Mouse (Mus musculus) urinary bladder, postnatal 4 days (tissue): ENCODE results near the gene Tead2.

ENCODE experiments used
- DNase-seq, 2 experiments: peaks; one replicate each; pipeline ENCODE4 v3.0.0; 2021 to 2022; ENCODE audit warnings: low spot score in 2 of 2

Tead2 gene

GRCm38 (mm10) chr7:45191803-45192363 is 23.7 kb upstream of the Tead2 start:
- DNase-seq = no peak

GRCm38 (mm10) chr7:45192585-45193310 is 22.8 kb upstream of the Tead2 start:
- no peak for DNase-seq

GRCm38 (mm10) chr7:45193406-45193805 is 22.1 kb upstream of the Tead2 start:
- no peak for DNase-seq

GRCm38 (mm10) chr7:45193871-45194785 is 21.4 kb upstream of the Tead2 start:
- DNase-seq = no peak

GRCm38 (mm10) chr7:45195341-45196175 is 20.0 kb upstream of the Tead2 start:
- no peak for DNase-seq

- DNase-seq = no peak
Measured at GRCm38 (mm10) chr7:45196176-45196535, 19.4 kb upstream of the Tead2 start.

- no peak for DNase-seq
Measured at GRCm38 (mm10) chr7:45196994-45197393, 18.6 kb upstream of the Tead2 start.

- peak; percentile 58 to 71 for DNase-seq
Measured at GRCm38 (mm10) chr7:45198435-45198834, 17.1 kb upstream of the Tead2 start.

- no peak for DNase-seq
Measured at GRCm38 (mm10) chr7:45198961-45199360, 16.6 kb upstream of the Tead2 start.

- no peak for DNase-seq
Measured at GRCm38 (mm10) chr7:45202654-45203053, 12.9 kb upstream of the Tead2 start.

- peak; percentile 85 to 91 for DNase-seq
Measured at GRCm38 (mm10) chr7:45204380-45205143, 11.0 kb upstream of the Tead2 start, which contains the start of gene Ccdc155. Ccdc155 (minus strand) TSS chr7:45204892.

- DNase-seq = no peak
Measured at GRCm38 (mm10) chr7:45208260-45208659, 7.3 kb upstream of the Tead2 start.

GRCm38 (mm10) chr7:45211070-45211469 is 4.5 kb upstream of the Tead2 start:
- DNase-seq = no peak

GRCm38 (mm10) chr7:45211851-45212251 is 3.7 kb upstream of the Tead2 start, which contains the start of gene Dkkl1:
Dkkl1 (minus strand) TSS chr7:45212147.
- DNase-seq = no peak

GRCm38 (mm10) chr7:45212356-45212755 is 3.2 kb upstream of the Tead2 start:
- DNase-seq = no peak

GRCm38 (mm10) chr7:45213708-45214107 is 1.8 kb upstream of the Tead2 start:
- no peak for DNase-seq

- DNase-seq = peak; percentile 77 to 84
Measured at GRCm38 (mm10) chr7:45216442-45217183, 1.1 kb downstream of the Tead2 start.

GRCm38 (mm10) chr7:45221680-45222079 is 6.1 kb downstream of the Tead2 start:
- no peak for DNase-seq

- DNase-seq = no peak
Measured at GRCm38 (mm10) chr7:45224826-45225225, 9.3 kb downstream of the Tead2 start.

GRCm38 (mm10) chr7:45226421-45226820 is 10.9 kb downstream of the Tead2 start:
- DNase-seq = no peak
